Mouse (Mus musculus): ENCODE measurements around the gene Gcm1. TPM values are rescaled to one million over a fixed set of nuclear protein-coding genes. Genes with fewer than 3 reads are reported as not detected.

Gcm1 gene
- polyA plus RNA-seq (2015; fragmentation: Nextera tagmentation; extraction: Ambion mirVana): not detected in 2 replicates

DNA sequence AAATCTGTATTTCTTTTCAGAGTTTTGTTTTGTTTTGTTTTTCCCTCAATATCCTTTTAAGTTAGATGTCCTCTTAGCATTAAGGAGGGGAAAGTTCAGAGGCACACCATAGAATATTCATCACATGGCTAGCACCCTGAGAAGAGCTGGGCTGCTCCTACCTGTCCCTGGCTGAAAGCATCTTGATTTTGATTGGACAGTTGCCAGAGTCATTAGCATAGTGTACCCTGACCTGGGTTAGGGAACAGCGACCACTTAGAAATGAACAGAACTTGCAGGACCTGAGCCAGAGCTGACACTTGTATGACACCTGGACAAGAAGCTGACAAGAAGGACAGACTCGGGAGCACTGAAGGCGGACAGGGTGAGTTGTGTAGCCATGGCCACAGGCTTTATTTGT, at the start of gene Gcm1:
Gene Gcm1, plus strand, starts transcription at position 248 of the 400 bp plus-strand sequence.
- TF ChIP-seq CTCF (IDR thresholded peaks at IDR 0.05; ENCODE audit: low read depth): no peak
- TF ChIP-seq EP300 (optimal IDR thresholded peaks at IDR 0.05): no peak
- DNase-seq (ENCODE audit: low spot score) (no peak), ATAC-seq (ENCODE audit: low FRiP score, low TSS enrichment) (no peak)
- no peaks in the 10 kb centered on the region for H3K36me3 ChIP-seq (ENCODE audit: control insufficient read depth, insufficient read depth, low read length)
- no peaks in the 10 kb centered on the region for H3K27me3 ChIP-seq (ENCODE audit: control insufficient read depth, insufficient read depth, low read length)
- H3K9ac ChIP-seq (ENCODE audit: low read length): no peak within 1 kb of the TSS
- H3K4me3 ChIP-seq (ENCODE audit: low read depth, low read length): no peak within 1 kb of the TSS
- no peak within 1 kb of the TSS for H3K4me2 ChIP-seq (replicated peaks; ENCODE audit: low read depth)
- H3K27ac ChIP-seq (replicated peaks): no peak within 1 kb of the TSS
- H3K4me1 ChIP-seq (replicated peaks; ENCODE audit: control insufficient read depth, insufficient read depth): no peaks in the 10 kb centered on the region
- no peaks in the 10 kb centered on the region for H3K9me3 ChIP-seq (ENCODE audit: control insufficient read depth, low read length)
- WGBS: 54% methylated on average over 3 of the region's 3 CpGs

DNA sequence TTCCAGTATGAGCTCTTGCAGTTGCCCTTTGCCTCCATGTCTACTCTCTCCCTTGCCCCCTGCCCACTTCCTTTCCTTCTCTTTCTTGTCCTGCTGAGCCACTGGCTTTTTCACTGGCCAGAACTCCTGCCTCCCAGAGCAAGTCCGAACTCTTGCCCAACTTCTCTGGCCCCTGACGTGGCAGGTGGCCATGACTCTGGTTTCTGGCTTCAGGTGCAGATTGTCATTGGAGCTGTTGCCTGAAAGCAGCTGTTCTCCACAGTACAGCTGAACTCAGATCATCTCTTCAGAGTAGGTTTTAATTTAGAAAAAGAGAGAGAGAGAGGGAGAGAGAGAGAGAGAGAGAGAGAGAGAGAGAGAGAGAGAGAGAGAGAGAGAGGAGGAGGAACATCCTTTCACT, 48.4 kb upstream of the Gcm1 start:
- Histone ChIP-seq H3K4me3 (ENCODE audit: low read depth, low read length) (no peak overlapping the region), H3K9me3 (ENCODE audit: control insufficient read depth, low read length) (no peaks in the 10 kb centered on the region), H3K9ac (ENCODE audit: low read length) (no peak overlapping the region), H3K27me3 (ENCODE audit: control insufficient read depth, insufficient read depth, low read length) (no peaks in the 10 kb centered on the region), H3K36me3 (ENCODE audit: control insufficient read depth, insufficient read depth, low read length) (no peaks in the 10 kb centered on the region), H3K4me2 (replicated peaks; ENCODE audit: low read depth) (no peak overlapping the region), H3K27ac (replicated peaks) (no peak overlapping the region), H3K4me1 (replicated peaks; ENCODE audit: control insufficient read depth, insufficient read depth) (no peaks in the 10 kb centered on the region)
- ATAC-seq (ENCODE audit: low FRiP score, low TSS enrichment) (no peak), DNase-seq (ENCODE audit: low spot score) (no peak)
- 71% methylated on average over 2 of the region's 2 CpGs for WGBS
- TF ChIP-seq EP300 (optimal IDR thresholded peaks at IDR 0.05) (no peak), CTCF (IDR thresholded peaks at IDR 0.05; ENCODE audit: low read depth) (no peak)

DNA sequence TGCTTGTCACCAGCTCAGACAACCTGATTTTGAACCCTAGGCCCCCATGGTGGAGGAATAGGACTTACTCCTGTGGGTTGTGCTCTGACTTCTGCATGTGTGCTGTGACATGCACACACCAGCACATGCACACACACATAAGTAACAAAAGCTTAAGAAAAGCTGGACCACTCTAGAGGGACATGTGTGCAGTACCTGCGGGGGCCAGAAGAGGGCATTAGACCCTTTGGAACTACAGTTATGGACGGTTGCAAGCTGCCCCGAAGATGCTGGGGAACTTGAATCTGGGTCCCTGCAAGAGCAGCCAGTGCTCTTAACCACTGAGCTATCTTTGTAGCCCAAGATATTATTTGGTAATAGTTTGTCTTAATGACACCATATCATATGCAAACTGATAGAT, 46.2 kb upstream of the Gcm1 start:
- H3K27me3 ChIP-seq (ENCODE audit: control insufficient read depth, insufficient read depth, low read length): no peaks in the 10 kb centered on the region
- TF ChIP-seq EP300 (optimal IDR thresholded peaks at IDR 0.05): no peak
- TF ChIP-seq CTCF (IDR thresholded peaks at IDR 0.05; ENCODE audit: low read depth): peak; percentile 68
- peak; percentile 37 for DNase-seq (ENCODE audit: low spot score)
- H3K9me3 ChIP-seq (ENCODE audit: control insufficient read depth, low read length): no peaks in the 10 kb centered on the region
- no peak overlapping the region for H3K27ac ChIP-seq (replicated peaks)
- H3K36me3 ChIP-seq (ENCODE audit: control insufficient read depth, insufficient read depth, low read length): no peaks in the 10 kb centered on the region
- H3K9ac ChIP-seq (ENCODE audit: low read length): no peak overlapping the region
- no peak for ATAC-seq (ENCODE audit: low FRiP score, low TSS enrichment)
- no peak overlapping the region for H3K4me3 ChIP-seq (ENCODE audit: low read depth, low read length)
- no peak overlapping the region for H3K4me2 ChIP-seq (replicated peaks; ENCODE audit: low read depth)
- H3K4me1 ChIP-seq (replicated peaks; ENCODE audit: control insufficient read depth, insufficient read depth): no peaks in the 10 kb centered on the region
- WGBS: 54% methylated on average over 3 of the region's 3 CpGs

DNA sequence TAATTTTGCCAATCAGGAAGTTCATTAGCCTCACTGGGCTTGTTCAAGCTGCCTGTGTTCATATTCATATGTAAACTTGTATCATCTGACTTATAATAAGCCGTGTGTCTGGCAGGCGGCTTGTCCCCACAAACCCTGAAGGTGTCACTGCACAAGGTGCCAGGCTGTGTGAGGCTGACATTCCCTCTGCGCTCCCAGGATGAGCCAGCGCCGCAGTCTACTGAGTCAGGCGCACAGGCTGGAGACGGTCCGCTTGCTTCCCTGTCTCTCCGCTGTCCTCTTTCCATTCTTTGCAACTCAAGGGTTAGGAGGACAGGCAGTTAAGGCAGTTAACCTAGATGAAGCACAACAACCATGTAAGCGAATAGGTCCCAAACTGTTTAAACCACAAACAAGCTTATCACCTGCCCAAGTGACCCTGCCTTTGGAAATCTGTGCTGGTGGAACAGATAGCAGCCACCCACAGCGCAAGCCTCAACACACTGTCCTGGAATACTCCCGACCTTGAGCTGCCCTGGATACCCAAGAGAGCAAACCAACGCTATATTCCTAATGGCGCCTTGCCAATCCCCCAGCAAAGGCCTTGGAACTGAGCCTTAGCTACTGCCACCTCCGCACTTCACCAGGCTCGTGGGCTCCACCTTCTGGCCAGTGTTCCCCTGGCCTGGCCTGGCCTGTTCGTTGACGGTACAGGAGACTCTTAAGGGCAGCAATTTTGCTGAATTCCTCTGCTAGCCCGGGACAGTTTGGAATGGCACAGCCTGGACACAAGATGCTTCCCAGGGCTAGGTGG, 45.3 kb upstream of the Gcm1 start:
- peak; percentile 84 for ATAC-seq (ENCODE audit: low FRiP score, low TSS enrichment)
- WGBS: 56% methylated on average over 19 of the region's 19 CpGs
- no peaks in the 10 kb centered on the region for H3K9me3 ChIP-seq (ENCODE audit: control insufficient read depth, low read length)
- TF ChIP-seq EP300 (optimal IDR thresholded peaks at IDR 0.05): no peak
- TF ChIP-seq CTCF (IDR thresholded peaks at IDR 0.05; ENCODE audit: low read depth): peak; percentile 98
- H3K4me2 ChIP-seq (replicated peaks; ENCODE audit: low read depth): no peak overlapping the region
- no peaks in the 10 kb centered on the region for H3K36me3 ChIP-seq (ENCODE audit: control insufficient read depth, insufficient read depth, low read length)
- DNase-seq (ENCODE audit: low spot score): peak; percentile 89
- H3K9ac ChIP-seq (ENCODE audit: low read length): no peak overlapping the region; the same call in 1 of the 2 replicates
- no peaks in the 10 kb centered on the region for H3K27me3 ChIP-seq (ENCODE audit: control insufficient read depth, insufficient read depth, low read length)
- H3K4me3 ChIP-seq (ENCODE audit: low read depth, low read length): no peak overlapping the region
- no peaks in the 10 kb centered on the region for H3K4me1 ChIP-seq (replicated peaks; ENCODE audit: control insufficient read depth, insufficient read depth)
- no peak overlapping the region for H3K27ac ChIP-seq (replicated peaks)

DNA sequence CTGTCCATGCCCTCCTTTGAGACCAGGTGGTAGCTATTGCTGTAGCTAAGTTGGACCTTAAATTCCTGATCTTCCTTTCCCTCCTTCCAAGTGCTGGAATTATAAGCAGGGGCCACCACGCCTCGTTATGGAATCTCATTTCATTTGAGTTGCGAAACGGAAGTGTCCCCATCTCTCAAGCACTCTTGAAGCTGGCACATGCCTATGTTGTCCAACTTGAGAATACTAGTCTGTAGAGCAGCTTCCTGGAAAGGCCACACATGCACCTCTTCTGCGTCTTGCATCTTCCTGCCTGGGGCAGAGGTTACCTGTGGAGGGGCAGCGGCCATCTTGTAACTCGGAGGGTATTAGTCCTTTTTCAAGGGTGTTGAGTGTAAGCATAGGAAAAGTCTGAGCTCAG, 42.3 kb upstream of the Gcm1 start:
- Histone ChIP-seq H3K36me3 (ENCODE audit: control insufficient read depth, insufficient read depth, low read length) (no peaks in the 10 kb centered on the region), H3K9me3 (ENCODE audit: control insufficient read depth, low read length) (no peaks in the 10 kb centered on the region), H3K4me2 (replicated peaks; ENCODE audit: low read depth) (no peak overlapping the region), H3K4me1 (replicated peaks; ENCODE audit: control insufficient read depth, insufficient read depth) (no peaks in the 10 kb centered on the region), H3K9ac (ENCODE audit: low read length) (no peak overlapping the region), H3K27me3 (ENCODE audit: control insufficient read depth, insufficient read depth, low read length) (no peaks in the 10 kb centered on the region), H3K27ac (replicated peaks) (no peak overlapping the region), H3K4me3 (ENCODE audit: low read depth, low read length) (no peak overlapping the region)
- no peak for ATAC-seq (ENCODE audit: low FRiP score, low TSS enrichment)
- TF ChIP-seq EP300 (optimal IDR thresholded peaks at IDR 0.05) (no peak), CTCF (IDR thresholded peaks at IDR 0.05; ENCODE audit: low read depth) (no peak)
- WGBS: 83% methylated on average over 7 of the region's 7 CpGs
- DNase-seq (ENCODE audit: low spot score): no peak

DNA sequence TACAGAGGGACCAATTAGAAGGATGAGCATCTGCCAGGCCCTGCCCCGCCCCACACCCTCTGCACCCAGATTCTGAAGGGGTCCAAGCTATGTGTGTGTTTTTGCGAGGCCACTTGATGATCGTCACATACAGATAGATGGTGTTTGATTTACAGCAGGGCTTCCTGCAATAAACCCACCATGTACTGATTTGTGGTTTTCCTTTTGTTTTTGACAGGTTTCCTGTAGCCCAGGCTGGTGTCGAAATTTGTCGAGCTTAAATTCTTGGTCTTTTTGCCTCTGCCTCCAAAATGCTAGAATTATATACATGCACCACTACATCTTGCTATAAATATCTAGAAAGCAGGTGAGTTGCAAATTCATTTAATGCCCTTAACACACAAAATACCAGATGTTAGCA, 41.5 kb upstream of the Gcm1 start:
- Histone ChIP-seq H3K36me3 (ENCODE audit: control insufficient read depth, insufficient read depth, low read length) (no peaks in the 10 kb centered on the region), H3K4me3 (ENCODE audit: low read depth, low read length) (no peak overlapping the region), H3K9ac (ENCODE audit: low read length) (no peak overlapping the region), H3K4me1 (replicated peaks; ENCODE audit: control insufficient read depth, insufficient read depth) (no peaks in the 10 kb centered on the region), H3K4me2 (replicated peaks; ENCODE audit: low read depth) (no peak overlapping the region), H3K27me3 (ENCODE audit: control insufficient read depth, insufficient read depth, low read length) (no peaks in the 10 kb centered on the region), H3K27ac (replicated peaks) (no peak overlapping the region), H3K9me3 (ENCODE audit: control insufficient read depth, low read length) (no peaks in the 10 kb centered on the region)
- TF ChIP-seq EP300 (optimal IDR thresholded peaks at IDR 0.05): no peak
- TF ChIP-seq CTCF (IDR thresholded peaks at IDR 0.05; ENCODE audit: low read depth): no peak
- no peak for DNase-seq (ENCODE audit: low spot score)
- WGBS: 85% methylated on average over 5 of the region's 5 CpGs
- no peak for ATAC-seq (ENCODE audit: low FRiP score, low TSS enrichment)

Measured in stomach, postnatal 0 days (tissue).